Mouse (Mus musculus): ENCODE measurements around the gene Taf10. TPM values are rescaled to one million over a fixed set of nuclear protein-coding genes. Genes with fewer than 3 reads are reported as not detected.
"Not testable (repeated sequence)": the region's sequence is repeated elsewhere in the genome, so short reads cannot be mapped to it uniquely, and the experiment has no call there.

The Taf10 gene
- polyA plus RNA-seq, 1 experiment, result 411 TPM

- H3K9me3 ChIP-seq, result no peaks in the 10 kb centered on the region
- H3K27me3 ChIP-seq (replicated peaks), result no peaks in the 10 kb centered on the region
- TF ChIP-seq FLI1 (IDR thresholded peaks at IDR 0.05; ENCODE audit: low read length) (no peak), GATA1 (IDR thresholded peaks at IDR 0.05; ENCODE audit: borderline replicate concordance, low read length) (no peak)
- peaks cover 55% of the 10 kb centered on the region for H3K36me3 ChIP-seq (replicated peaks; ENCODE audit: low read length)
- peaks cover 64% of the 10 kb centered on the region for H3K4me1 ChIP-seq
- peak overlapping the region; percentile 91 for H3K4me3 ChIP-seq (replicated peaks)
Measured at GRCm38 (mm10) chr7:105740089-105740795, 3.9 kb downstream of the Taf10 start.

- Histone ChIP-seq H3K4me1 (peaks cover 69% of the 10 kb centered on the region), H3K9me3 (no peaks in the 10 kb centered on the region), H3K27me3 (replicated peaks) (no peaks in the 10 kb centered on the region), H3K4me3 (replicated peaks) (peak overlapping the region; percentile 91), H3K36me3 (replicated peaks; ENCODE audit: low read length) (peaks cover 64% of the 10 kb centered on the region)
- TF ChIP-seq FLI1 (IDR thresholded peaks at IDR 0.05; ENCODE audit: low read length) (peak; percentile 83), GATA1 (IDR thresholded peaks at IDR 0.05; ENCODE audit: borderline replicate concordance, low read length) (0 out of 3 replicates have a peak, but pooled peaks have one; percentile 45)
Measured at GRCm38 (mm10) chr7:105738948-105739347, 5.2 kb downstream of the Taf10 start.

- H3K4me1 ChIP-seq, result peaks cover 70% of the 10 kb centered on the region
- peaks cover 68% of the 10 kb centered on the region for H3K36me3 ChIP-seq (replicated peaks; ENCODE audit: low read length)
- TF ChIP-seq GATA1 (IDR thresholded peaks at IDR 0.05; ENCODE audit: borderline replicate concordance, low read length), result no peak
- no peak for TF ChIP-seq FLI1 (IDR thresholded peaks at IDR 0.05; ENCODE audit: low read length)
- no peaks in the 10 kb centered on the region for H3K27me3 ChIP-seq (replicated peaks)
- H3K4me3 ChIP-seq (replicated peaks), result peak overlapping the region; percentile 91
- H3K9me3 ChIP-seq, result no peaks in the 10 kb centered on the region
Measured at GRCm38 (mm10) chr7:105738286-105738685, 5.9 kb downstream of the Taf10 start.

- Histone ChIP-seq H3K36me3 (replicated peaks; ENCODE audit: low read length) (peaks cover 70% of the 10 kb centered on the region), H3K9me3 (no peaks in the 10 kb centered on the region), H3K4me3 (replicated peaks) (peak overlapping the region; percentile 91), H3K27me3 (replicated peaks) (no peaks in the 10 kb centered on the region), H3K4me1 (peaks cover 68% of the 10 kb centered on the region)
- TF ChIP-seq FLI1 (IDR thresholded peaks at IDR 0.05; ENCODE audit: low read length) (no peak), GATA1 (IDR thresholded peaks at IDR 0.05; ENCODE audit: borderline replicate concordance, low read length) (no peak)
Measured at GRCm38 (mm10) chr7:105737648-105738047, 6.5 kb downstream of the Taf10 start.

GRCm38 (mm10) chr7:105736911-105737521 is 7.1 kb downstream of the Taf10 start, which contains the start of gene Rrp8:
TSS of gene Rrp8 (minus strand) at chr7:105737385.
- Histone ChIP-seq H3K4me3 (replicated peaks) (peak within 1 kb of the TSS; percentile 91), H3K36me3 (replicated peaks; ENCODE audit: low read length) (peaks cover 70% of the 10 kb centered on the region), H3K9me3 (no peaks in the 10 kb centered on the region), H3K4me1 (peaks cover 66% of the 10 kb centered on the region), H3K27me3 (replicated peaks) (no peaks in the 10 kb centered on the region)
- TF ChIP-seq FLI1 (IDR thresholded peaks at IDR 0.05; ENCODE audit: low read length) (no peak), GATA1 (IDR thresholded peaks at IDR 0.05; ENCODE audit: borderline replicate concordance, low read length) (no peak)

- no peaks in the 10 kb centered on the region for H3K27me3 ChIP-seq (replicated peaks)
- H3K36me3 ChIP-seq (replicated peaks; ENCODE audit: low read length), result peaks cover 70% of the 10 kb centered on the region
- H3K4me1 ChIP-seq, result peaks cover 66% of the 10 kb centered on the region
- peak within 1 kb of the TSS; percentile 91 for H3K4me3 ChIP-seq (replicated peaks)
- H3K9me3 ChIP-seq, result no peaks in the 10 kb centered on the region
- TF ChIP-seq GATA1 (IDR thresholded peaks at IDR 0.05; ENCODE audit: borderline replicate concordance, low read length) (no peak), FLI1 (IDR thresholded peaks at IDR 0.05; ENCODE audit: low read length) (no peak)
Measured at GRCm38 (mm10) chr7:105736264-105736901, 7.8 kb downstream of the Taf10 start, which contains the start of gene Ilk. TSS of gene Ilk (plus strand) at chr7:105736592.

- Histone ChIP-seq H3K36me3 (replicated peaks; ENCODE audit: low read length) (peaks cover 70% of the 10 kb centered on the region), H3K4me1 (peaks cover 66% of the 10 kb centered on the region), H3K4me3 (replicated peaks) (peak overlapping the region; percentile 91)
- H3K9me3 ChIP-seq; H3K27me3 ChIP-seq (replicated peaks): not testable (repeated sequence)
Measured at GRCm38 (mm10) chr7:105735464-105735863, 8.7 kb downstream of the Taf10 start.

GRCm38 (mm10) chr7:105734826-105735225 is 9.3 kb downstream of the Taf10 start:
- no peaks in the 10 kb centered on the region for H3K27me3 ChIP-seq (replicated peaks)
- no peaks in the 10 kb centered on the region for H3K9me3 ChIP-seq
- peak overlapping the region; percentile 42 for H3K4me3 ChIP-seq (replicated peaks)
- peaks cover 70% of the 10 kb centered on the region for H3K36me3 ChIP-seq (replicated peaks; ENCODE audit: low read length)
- peaks cover 66% of the 10 kb centered on the region for H3K4me1 ChIP-seq
- TF ChIP-seq FLI1 (IDR thresholded peaks at IDR 0.05; ENCODE audit: low read length) (no peak), GATA1 (IDR thresholded peaks at IDR 0.05; ENCODE audit: borderline replicate concordance, low read length) (no peak)

GRCm38 (mm10) chr7:105733836-105734235 is 10.3 kb downstream of the Taf10 start:
- no peaks in the 10 kb centered on the region for H3K9me3 ChIP-seq
- TF ChIP-seq GATA1 (IDR thresholded peaks at IDR 0.05; ENCODE audit: borderline replicate concordance, low read length) (no peak), FLI1 (IDR thresholded peaks at IDR 0.05; ENCODE audit: low read length) (no peak)
- H3K4me1 ChIP-seq, result peaks cover 69% of the 10 kb centered on the region
- no peaks in the 10 kb centered on the region for H3K27me3 ChIP-seq (replicated peaks)
- H3K36me3 ChIP-seq (replicated peaks; ENCODE audit: low read length), result peaks cover 71% of the 10 kb centered on the region
- H3K4me3 ChIP-seq (replicated peaks), result no peak overlapping the region

All from megakaryocyte, embryonic 14.5 days (primary cell).